In genomic region chr2:62644891-62645290, GRCm38 (mm10) we compare ENCODE assay signal across 12 mouse cellular contexts. TPM values are rescaled to one million over a fixed set of nuclear protein-coding genes. Genes with fewer than 3 reads are reported as not detected.
DNase-seq lines count a peak whose midpoint lies in the region; ATAC-seq and TF ChIP-seq lines count a peak whose summit lies in the region.
"Had no signal": no experiment of that assay in that cellular context is flagged by ENCODE, and none has a peak within 500 bp of the region (broad histone marks: within the 10 kb centered on the region; RNA-seq: fewer than 3 reads in every experiment).

No protein-coding gene starts in this region.

- H3K27me3 ChIP-seq in kidney, adult 2 months (replicated peaks; ENCODE audit: control insufficient read depth, insufficient read depth, low read length): no peaks in the 10 kb centered on the region
- H3K27me3 ChIP-seq in neural tube, embryonic 15.5 days (replicated peaks): 0 out of 2 replicates have a peak, but pooled peaks cover 7% of the 10 kb centered on the region
- no peaks in the 10 kb centered on the region for H3K27me3 ChIP-seq in intestine, embryonic 16.5 days (replicated peaks; ENCODE audit: control insufficient read depth, insufficient read depth, low read length)
- no peaks in the 10 kb centered on the region for H3K27me3 ChIP-seq in stomach, embryonic 16.5 days (ENCODE audit: control insufficient read depth, insufficient read depth, low read length)
- H3K27me3 ChIP-seq: neural tube, embryonic 12.5 days; Patski had no signal

- no peak for TF ChIP-seq CTCF in kidney, adult 2 months (conservative IDR thresholded peaks at IDR 0.05; ENCODE audit: insufficient read depth, insufficient read length, low read depth, low read length)

- H3K9ac ChIP-seq in neural tube, embryonic 15.5 days (replicated peaks): no peak overlapping the region
- no peak overlapping the region for H3K9ac ChIP-seq in intestine, embryonic 16.5 days (ENCODE audit: low read depth, low read length)
- no peak overlapping the region for H3K9ac ChIP-seq in stomach, embryonic 16.5 days (ENCODE audit: low read length)
- H3K9ac ChIP-seq: neural tube, embryonic 12.5 days had no signal

- no peak for TF ChIP-seq POLR2A in kidney, adult 2 months (IDR thresholded peaks at IDR 0.05; ENCODE audit: low read depth, low read length)

- no peaks in the 10 kb centered on the region for H3K36me3 ChIP-seq in kidney, adult 2 months (ENCODE audit: control insufficient read depth, insufficient read depth, low read length)
- H3K36me3 ChIP-seq in neural tube, embryonic 15.5 days: no peaks in the 10 kb centered on the region
- no peaks in the 10 kb centered on the region for H3K36me3 ChIP-seq in intestine, embryonic 16.5 days (ENCODE audit: control insufficient read depth, insufficient read depth, low read length)
- no peaks in the 10 kb centered on the region for H3K36me3 ChIP-seq in stomach, embryonic 16.5 days (ENCODE audit: control insufficient read depth, insufficient read depth, low read length)
- H3K36me3 ChIP-seq: neural tube, embryonic 12.5 days had no signal

- H3K4me2 ChIP-seq in neural tube, embryonic 15.5 days: peak overlapping the region; percentile 84
- H3K4me2 ChIP-seq in intestine, embryonic 16.5 days (ENCODE audit: low read depth, low read length): peak overlapping the region; percentile 71; the same call in 1 of the 2 replicates
- peak overlapping the region; percentile 49 for H3K4me2 ChIP-seq in stomach, embryonic 16.5 days (ENCODE audit: low read depth, low read length)

- no peak overlapping the region for H3K27ac ChIP-seq in kidney, adult 2 months (ENCODE audit: insufficient read depth, low read depth, low read length)
- H3K27ac ChIP-seq in neural tube, embryonic 15.5 days (replicated peaks): no peak overlapping the region
- H3K27ac ChIP-seq in intestine, embryonic 16.5 days (ENCODE audit: low read length): no peak overlapping the region
- H3K27ac ChIP-seq in stomach, embryonic 16.5 days (ENCODE audit: low read length): no peak overlapping the region
- H3K27ac ChIP-seq: neural tube, embryonic 12.5 days had no signal

- peak overlapping the region; percentile 67; the same call in 1 of the 2 replicates for H3K4me3 ChIP-seq in kidney, adult 2 months (ENCODE audit: insufficient read depth, low read depth, low read length)
- no peak overlapping the region for H3K4me3 ChIP-seq in neural tube, embryonic 15.5 days (replicated peaks)
- peak overlapping the region; percentile 73; the same call in 1 of the 2 replicates for H3K4me3 ChIP-seq in intestine, embryonic 16.5 days (ENCODE audit: low read length)
- H3K4me3 ChIP-seq in stomach, embryonic 16.5 days (replicated peaks; ENCODE audit: low read length): 0 out of 2 replicates have a peak overlapping the region, but pooled peaks have one; percentile 57

- WGBS in kidney, adult 2 months: 93% methylated on average over 5 of the region's 5 CpGs
- 92% methylated on average over 5 of the region's 5 CpGs for WGBS in neural tube, embryonic 15.5 days
- WGBS in intestine, embryonic 16.5 days: 92% methylated on average over 5 of the region's 5 CpGs
- 92% methylated on average over 5 of the region's 5 CpGs for WGBS in stomach, embryonic 16.5 days

- ATAC-seq in neural tube, embryonic 15.5 days (ENCODE audit: low FRiP score): no peak
- no peak for ATAC-seq in intestine, embryonic 16.5 days
- ATAC-seq in stomach, embryonic 16.5 days (ENCODE audit: insufficient read depth, low FRiP score): no peak
- ATAC-seq in activated CD4-positive, CD25-positive, alpha-beta regulatory T cell, adult 4 months: no peak

- no peaks in the 10 kb centered on the region for H3K4me1 ChIP-seq in kidney, adult 2 months (ENCODE audit: control insufficient read depth, insufficient read depth, low read length)
- H3K4me1 ChIP-seq in neural tube, embryonic 15.5 days: peaks cover 19% of the 10 kb centered on the region
- H3K4me1 ChIP-seq in intestine, embryonic 16.5 days (ENCODE audit: control insufficient read depth, insufficient read depth, low read length): peaks cover 9% of the 10 kb centered on the region
- peaks cover 9% of the 10 kb centered on the region; the same call in 1 of the 2 replicates for H3K4me1 ChIP-seq in stomach, embryonic 16.5 days (ENCODE audit: control insufficient read depth, insufficient read depth, low read length)
- H3K4me1 ChIP-seq: neural tube, embryonic 12.5 days had no signal

- no peaks in the 10 kb centered on the region for H3K9me3 ChIP-seq in neural tube, embryonic 15.5 days (replicated peaks)
- no peaks in the 10 kb centered on the region for H3K9me3 ChIP-seq in intestine, embryonic 16.5 days (ENCODE audit: control insufficient read depth, low read length)
- no peaks in the 10 kb centered on the region for H3K9me3 ChIP-seq in stomach, embryonic 16.5 days (replicated peaks; ENCODE audit: control insufficient read depth, low read length)
- H3K9me3 ChIP-seq: neural tube, embryonic 12.5 days had no signal

- DNase-seq in kidney, adult 2 months: no peak
- DNase-seq in kidney, postnatal 25 days: no peak
- DNase-seq in neural tube, embryonic 10.5 days (ENCODE audit: extremely low spot score, low spot score): no peak
- no peak for DNase-seq in cerebellum, adult 8-10 months
- DNase-seq: cerebellum, adult 9-11 months; layer of hippocampus, adult 9-11 months had no signal

RNA-seq across cellular contexts. Expression of gene Ifih1, which starts 1.2 kb away (rescaled TPM):
- polyA plus RNA-seq in kidney, adult 2 months (2012; rRNA removed): 4.4 and 5.0 TPM in 2 replicates
- 0.87 and 3.2 TPM in 2 replicates for polyA plus RNA-seq in neural tube, embryonic 15.5 days (2015; fragmentation: Nextera tagmentation; extraction: Ambion mirVana)
- 6.0 and 6.4 TPM in 2 replicates for polyA plus RNA-seq in intestine, embryonic 16.5 days (2015; fragmentation: Nextera tagmentation; extraction: Ambion mirVana)
- polyA plus RNA-seq in stomach, embryonic 16.5 days (2015; fragmentation: Nextera tagmentation; extraction: Ambion mirVana): 4.3 and 4.8 TPM in 2 replicates
- 10 to 100 TPM; 25.1 to 32.1 TPM for polyA plus RNA-seq in activated CD4-positive, CD25-positive, alpha-beta regulatory T cell, adult 4 months (2017; shearing (Covaris generic))

RNA-seq across cellular contexts. Expression of gene Gca, which starts 19.2 kb away (rescaled TPM):
- 14.9 and 20.1 TPM in 2 replicates for polyA plus RNA-seq in kidney, adult 2 months (2012; rRNA removed)
- 3.2 and 3.8 TPM in 2 replicates for polyA plus RNA-seq in neural tube, embryonic 15.5 days (2015; fragmentation: Nextera tagmentation; extraction: Ambion mirVana)
- 7.2 and 7.6 TPM in 2 replicates for polyA plus RNA-seq in intestine, embryonic 16.5 days (2015; fragmentation: Nextera tagmentation; extraction: Ambion mirVana)
- polyA plus RNA-seq in stomach, embryonic 16.5 days (2015; fragmentation: Nextera tagmentation; extraction: Ambion mirVana): 6.4 and 6.8 TPM in 2 replicates
- polyA plus RNA-seq in activated CD4-positive, CD25-positive, alpha-beta regulatory T cell, adult 4 months (2017; shearing (Covaris generic)): 1 to 10 TPM; 1.5 to 2.1 TPM
